Mouse (Mus musculus): ENCODE measurements around the gene C1qb. TPM values are rescaled to one million over a fixed set of nuclear protein-coding genes. Genes with fewer than 3 reads are reported as not detected.

The C1qb gene
- total and polyA plus RNA-seq, 2 experiments from 2014 or later = 37.2 to 64.1 TPM

- no peaks in the 10 kb centered on the region for H3K36me3 ChIP-seq (replicated peaks; ENCODE audit: control insufficient read depth, insufficient read depth, low read length)
- no peaks in the 10 kb centered on the region for H3K9me3 ChIP-seq (replicated peaks; ENCODE audit: control insufficient read depth, low read length)
- H3K27me3 ChIP-seq (ENCODE audit: control insufficient read depth, insufficient read depth, low read length) = peaks cover 40% of the 10 kb centered on the region
- DNase-seq (ENCODE audit: low spot score) (peak; percentile 36), ATAC-seq (ENCODE audit: insufficient read depth, low read depth) (peak; percentile 58; the same call in 1 of the 2 replicates)
- no peaks in the 10 kb centered on the region for H3K4me1 ChIP-seq (ENCODE audit: control insufficient read depth, insufficient read depth)
- 4% methylated on average over 6 of the region's 6 CpGs for WGBS
- no peak overlapping the region for H3K9ac ChIP-seq (replicated peaks; ENCODE audit: low read depth, low read length)
- no peak overlapping the region for H3K4me3 ChIP-seq (ENCODE audit: low read depth, low read length)
- H3K27ac ChIP-seq (ENCODE audit: low read depth) = no peak overlapping the region
- no peak overlapping the region for H3K4me2 ChIP-seq (ENCODE audit: low read depth, low read length)
- no peak for TF ChIP-seq EP300 (IDR thresholded peaks at IDR 0.05; ENCODE audit: low read depth)
- no peak for TF ChIP-seq CTCF (IDR thresholded peaks at IDR 0.05; ENCODE audit: low read depth)
These were observed 38.5 kb upstream of the C1qb start for GRCm38 (mm10) chr4:136924529-136924928.

- Histone ChIP-seq H3K9me3 (replicated peaks; ENCODE audit: control insufficient read depth, low read length) (no peaks in the 10 kb centered on the region), H3K4me1 (ENCODE audit: control insufficient read depth, insufficient read depth) (no peaks in the 10 kb centered on the region), H3K9ac (replicated peaks; ENCODE audit: low read depth, low read length) (no peak overlapping the region), H3K36me3 (replicated peaks; ENCODE audit: control insufficient read depth, insufficient read depth, low read length) (no peaks in the 10 kb centered on the region), H3K4me2 (ENCODE audit: low read depth, low read length) (no peak overlapping the region), H3K27me3 (ENCODE audit: control insufficient read depth, insufficient read depth, low read length) (peaks cover 14% of the 10 kb centered on the region; the same call in 1 of the 2 replicates), H3K4me3 (ENCODE audit: low read depth, low read length) (no peak overlapping the region), H3K27ac (ENCODE audit: low read depth) (no peak overlapping the region)
- 60% methylated on average over 3 of the region's 3 CpGs for WGBS
- TF ChIP-seq EP300 (IDR thresholded peaks at IDR 0.05; ENCODE audit: low read depth) (no peak), CTCF (IDR thresholded peaks at IDR 0.05; ENCODE audit: low read depth) (no peak)
- no peak for DNase-seq (ENCODE audit: low spot score)
- ATAC-seq (ENCODE audit: insufficient read depth, low read depth) = no peak
These were observed 33.5 kb upstream of the C1qb start for GRCm38 (mm10) chr4:136919526-136919925.

GRCm38 (mm10) chr4:136918834-136919233 is 32.8 kb upstream of the C1qb start:
- no peak for DNase-seq (ENCODE audit: low spot score)
- peaks cover 21% of the 10 kb centered on the region for H3K27me3 ChIP-seq (ENCODE audit: control insufficient read depth, insufficient read depth, low read length)

GRCm38 (mm10) chr4:136917165-136917524 is 31.2 kb upstream of the C1qb start:
- Histone ChIP-seq H3K4me1 (ENCODE audit: control insufficient read depth, insufficient read depth) (no peaks in the 10 kb centered on the region), H3K27ac (ENCODE audit: low read depth) (no peak overlapping the region), H3K9me3 (replicated peaks; ENCODE audit: control insufficient read depth, low read length) (no peaks in the 10 kb centered on the region), H3K27me3 (ENCODE audit: control insufficient read depth, insufficient read depth, low read length) (peaks cover 34% of the 10 kb centered on the region), H3K4me3 (ENCODE audit: low read depth, low read length) (no peak overlapping the region), H3K4me2 (ENCODE audit: low read depth, low read length) (no peak overlapping the region), H3K36me3 (replicated peaks; ENCODE audit: control insufficient read depth, insufficient read depth, low read length) (no peaks in the 10 kb centered on the region), H3K9ac (replicated peaks; ENCODE audit: low read depth, low read length) (no peak overlapping the region)
- TF ChIP-seq CTCF (IDR thresholded peaks at IDR 0.05; ENCODE audit: low read depth) (no peak), EP300 (IDR thresholded peaks at IDR 0.05; ENCODE audit: low read depth) (no peak)
- no peak for ATAC-seq (ENCODE audit: insufficient read depth, low read depth)
- DNase-seq (ENCODE audit: low spot score) = no peak
- 35% methylated on average over 7 of the region's 7 CpGs for WGBS

More at GRCm38 (mm10) chr4:136918834-136919233, 32.8 kb upstream of the C1qb start:
- ATAC-seq (ENCODE audit: insufficient read depth, low read depth) = no peak
- H3K9ac ChIP-seq (replicated peaks; ENCODE audit: low read depth, low read length) = no peak overlapping the region
- no peaks in the 10 kb centered on the region for H3K4me1 ChIP-seq (ENCODE audit: control insufficient read depth, insufficient read depth)
- no peaks in the 10 kb centered on the region for H3K9me3 ChIP-seq (replicated peaks; ENCODE audit: control insufficient read depth, low read length)
- no peak overlapping the region for H3K4me2 ChIP-seq (ENCODE audit: low read depth, low read length)
- H3K4me3 ChIP-seq (ENCODE audit: low read depth, low read length) = no peak overlapping the region
- no peak overlapping the region for H3K27ac ChIP-seq (ENCODE audit: low read depth)
- TF ChIP-seq CTCF (IDR thresholded peaks at IDR 0.05; ENCODE audit: low read depth) (no peak), EP300 (IDR thresholded peaks at IDR 0.05; ENCODE audit: low read depth) (no peak)
- no peaks in the 10 kb centered on the region for H3K36me3 ChIP-seq (replicated peaks; ENCODE audit: control insufficient read depth, insufficient read depth, low read length)
- 75% methylated on average over 8 of the region's 8 CpGs for WGBS

GRCm38 (mm10) chr4:136916359-136917164 is 30.6 kb upstream of the C1qb start:
- H3K9me3 ChIP-seq (replicated peaks; ENCODE audit: control insufficient read depth, low read length) = no peaks in the 10 kb centered on the region
- H3K27ac ChIP-seq (ENCODE audit: low read depth) = no peak overlapping the region
- H3K9ac ChIP-seq (replicated peaks; ENCODE audit: low read depth, low read length) = no peak overlapping the region
- DNase-seq (ENCODE audit: low spot score) = no peak
- no peaks in the 10 kb centered on the region for H3K4me1 ChIP-seq (ENCODE audit: control insufficient read depth, insufficient read depth)
- H3K36me3 ChIP-seq (replicated peaks; ENCODE audit: control insufficient read depth, insufficient read depth, low read length) = no peaks in the 10 kb centered on the region
- H3K4me2 ChIP-seq (ENCODE audit: low read depth, low read length) = no peak overlapping the region
- H3K27me3 ChIP-seq (ENCODE audit: control insufficient read depth, insufficient read depth, low read length) = peaks cover 34% of the 10 kb centered on the region
- no peak for ATAC-seq (ENCODE audit: insufficient read depth, low read depth)
- no peak for TF ChIP-seq CTCF (IDR thresholded peaks at IDR 0.05; ENCODE audit: low read depth)
- TF ChIP-seq EP300 (IDR thresholded peaks at IDR 0.05; ENCODE audit: low read depth) = no peak
- no peak overlapping the region for H3K4me3 ChIP-seq (ENCODE audit: low read depth, low read length)
- WGBS = 63% methylated on average over 20 of the region's 20 CpGs

All from heart, postnatal 0 days (tissue).